Mouse (Mus musculus) cortical plate, adult 2 months (tissue): ENCODE measurements around the gene S100a2.

ENCODE experiments used
- CTCF ChIP-seq: fragments of 200-500 bp; IDR thresholded peaks from 2 replicates; pipeline ENCODE4 v1.5.1; 2011; ENCODE audit warnings: mild to moderate bottlenecking, control low read depth, low read length; ENCODE audit not compliant: insufficient read depth; ENCODE audit errors: extremely low read depth
- POLR2A ChIP-seq: fragments of 200-500 bp; IDR thresholded peaks from 2 replicates; pipeline ENCODE4 v1.6.1; 2011; ENCODE audit warnings: mild to moderate bottlenecking, low read length, control low read depth; ENCODE audit not compliant: insufficient read depth; ENCODE audit errors: extremely low read depth

GRCm38 (mm10) chr3:90574691-90575090 is 15.4 kb upstream of the S100a2 start:
- TF ChIP-seq POLR2A (no peak), CTCF (no peak)
